Mouse (Mus musculus): ENCODE data around the gene Dcbld1. TPM values are rescaled to one million over a fixed set of nuclear protein-coding genes. Genes with fewer than 3 reads are reported as not detected.
"Not testable (repeated sequence)": the region's sequence is repeated elsewhere in the genome, so short reads cannot be mapped to it uniquely, and the experiment has no call there.

The Dcbld1 gene
- polyA plus RNA-seq, 1 experiment from 2014 or later = 32.5 TPM

GRCm38 (mm10) chr10:52331007-52331406 lies 97.6 kb downstream of the Dcbld1 start:
- Histone ChIP-seq H3K4me3 (ENCODE audit: low read length) (no peak overlapping the region), H3K4me1 (ENCODE audit: insufficient read depth, low read length) (no peaks in the 10 kb centered on the region), H3K9ac (replicated peaks; ENCODE audit: low read length) (no peak overlapping the region), H3K27ac (ENCODE audit: low read length) (no peak overlapping the region), H3K9me3 (ENCODE audit: low read length) (no peaks in the 10 kb centered on the region), H3K36me3 (ENCODE audit: insufficient read depth, low read length) (peaks cover 5% of the 10 kb centered on the region; the same call in 1 of the 2 replicates), H3K27me3 (ENCODE audit: insufficient read depth, low read length) (no peaks in the 10 kb centered on the region), H3K4me2 (replicated peaks; ENCODE audit: low read depth, low read length) (no peak overlapping the region)
- ATAC-seq (ENCODE audit: low FRiP score, low TSS enrichment) = no peak
- WGBS = 0% methylated on average over 1 of the region's 1 CpGs

GRCm38 (mm10) chr10:52343324-52343723 lies 109.9 kb downstream of the Dcbld1 start:
- H3K27me3 ChIP-seq (ENCODE audit: insufficient read depth, low read length); H3K4me2 ChIP-seq (replicated peaks; ENCODE audit: low read depth, low read length); ATAC-seq (ENCODE audit: low FRiP score, low TSS enrichment); H3K4me1 ChIP-seq (ENCODE audit: insufficient read depth, low read length); H3K27ac ChIP-seq (ENCODE audit: low read length); H3K9me3 ChIP-seq (ENCODE audit: low read length); H3K9ac ChIP-seq (replicated peaks; ENCODE audit: low read length); H3K4me3 ChIP-seq (ENCODE audit: low read length): not testable (repeated sequence)
- 98% methylated on average over 4 of the region's 4 CpGs for WGBS
- H3K36me3 ChIP-seq (ENCODE audit: insufficient read depth, low read length) = peaks cover 49% of the 10 kb centered on the region

GRCm38 (mm10) chr10:52353184-52353583 lies 119.8 kb downstream of the Dcbld1 start:
- Histone ChIP-seq H3K4me2 (replicated peaks; ENCODE audit: low read depth, low read length) (no peak overlapping the region), H3K4me3 (ENCODE audit: low read length) (no peak overlapping the region), H3K9me3 (ENCODE audit: low read length) (no peaks in the 10 kb centered on the region), H3K36me3 (ENCODE audit: insufficient read depth, low read length) (peaks cover 20% of the 10 kb centered on the region), H3K4me1 (ENCODE audit: insufficient read depth, low read length) (no peaks in the 10 kb centered on the region), H3K27me3 (ENCODE audit: insufficient read depth, low read length) (no peaks in the 10 kb centered on the region), H3K27ac (ENCODE audit: low read length) (no peak overlapping the region), H3K9ac (replicated peaks; ENCODE audit: low read length) (no peak overlapping the region)
- 75% methylated on average over 9 of the region's 9 CpGs for WGBS
- ATAC-seq (ENCODE audit: low FRiP score, low TSS enrichment) = no peak

- Histone ChIP-seq H3K4me3 (ENCODE audit: low read length) (no peak within 1 kb of the TSS), H3K36me3 (ENCODE audit: insufficient read depth, low read length) (no peaks in the 10 kb centered on the region), H3K9ac (replicated peaks; ENCODE audit: low read length) (no peak within 1 kb of the TSS), H3K27me3 (ENCODE audit: insufficient read depth, low read length) (no peaks in the 10 kb centered on the region), H3K4me2 (replicated peaks; ENCODE audit: low read depth, low read length) (no peak within 1 kb of the TSS), H3K9me3 (ENCODE audit: low read length) (no peaks in the 10 kb centered on the region), H3K27ac (ENCODE audit: low read length) (no peak within 1 kb of the TSS), H3K4me1 (ENCODE audit: insufficient read depth, low read length) (no peaks in the 10 kb centered on the region)
- no peak for ATAC-seq (ENCODE audit: low FRiP score, low TSS enrichment)
- 89% methylated on average over 2 of the region's 2 CpGs for WGBS
These were observed 125.0 kb downstream of the Dcbld1 start, which contains the start of gene Gm26741 for GRCm38 (mm10) chr10:52358467-52358866. Gene Gm26741 (plus strand): TSS chr10:52358767.

GRCm38 (mm10) chr10:52360241-52360735 lies 126.9 kb downstream of the Dcbld1 start:
- Histone ChIP-seq H3K36me3 (ENCODE audit: insufficient read depth, low read length) (no peaks in the 10 kb centered on the region), H3K4me2 (replicated peaks; ENCODE audit: low read depth, low read length) (no peak overlapping the region), H3K9me3 (ENCODE audit: low read length) (no peaks in the 10 kb centered on the region), H3K4me1 (ENCODE audit: insufficient read depth, low read length) (no peaks in the 10 kb centered on the region), H3K27me3 (ENCODE audit: insufficient read depth, low read length) (no peaks in the 10 kb centered on the region), H3K4me3 (ENCODE audit: low read length) (no peak overlapping the region), H3K27ac (ENCODE audit: low read length) (no peak overlapping the region), H3K9ac (replicated peaks; ENCODE audit: low read length) (no peak overlapping the region)
- ATAC-seq (ENCODE audit: low FRiP score, low TSS enrichment) = no peak
- WGBS = 97% methylated on average over 4 of the region's 4 CpGs

- no peak for ATAC-seq (ENCODE audit: low FRiP score, low TSS enrichment)
- H3K27me3 ChIP-seq (ENCODE audit: insufficient read depth, low read length) = no peaks in the 10 kb centered on the region
- 93% methylated on average over 9 of the region's 9 CpGs for WGBS
- no peaks in the 10 kb centered on the region for H3K9me3 ChIP-seq (ENCODE audit: low read length)
- H3K4me1 ChIP-seq (ENCODE audit: insufficient read depth, low read length) = no peaks in the 10 kb centered on the region
- no peaks in the 10 kb centered on the region for H3K36me3 ChIP-seq (ENCODE audit: insufficient read depth, low read length)
- H3K27ac ChIP-seq (ENCODE audit: low read length) = no peak overlapping the region
- H3K9ac ChIP-seq (replicated peaks; ENCODE audit: low read length) = no peak overlapping the region
- no peak overlapping the region for H3K4me2 ChIP-seq (replicated peaks; ENCODE audit: low read depth, low read length)
- no peak overlapping the region for H3K4me3 ChIP-seq (ENCODE audit: low read length)
These were observed 127.6 kb downstream of the Dcbld1 start for GRCm38 (mm10) chr10:52360862-52361609.

- Histone ChIP-seq H3K9me3 (ENCODE audit: low read length) (no peaks in the 10 kb centered on the region), H3K36me3 (ENCODE audit: insufficient read depth, low read length) (no peaks in the 10 kb centered on the region), H3K9ac (replicated peaks; ENCODE audit: low read length) (no peak overlapping the region), H3K4me3 (ENCODE audit: low read length) (no peak overlapping the region), H3K27ac (ENCODE audit: low read length) (no peak overlapping the region), H3K4me2 (replicated peaks; ENCODE audit: low read depth, low read length) (no peak overlapping the region), H3K27me3 (ENCODE audit: insufficient read depth, low read length) (no peaks in the 10 kb centered on the region), H3K4me1 (ENCODE audit: insufficient read depth, low read length) (no peaks in the 10 kb centered on the region)
- no peak for ATAC-seq (ENCODE audit: low FRiP score, low TSS enrichment)
- 90% methylated on average over 4 of the region's 4 CpGs for WGBS
These were observed 135.0 kb downstream of the Dcbld1 start for GRCm38 (mm10) chr10:52368376-52368775.

Other genes starting within 250 kb of the Dcbld1 start
- gene Vgll2, start 211.1 kb upstream of the Dcbld1 start, polyA plus RNA-seq (2015; fragmentation: Nextera tagmentation; extraction: Ambion mirVana) = 0.50 and 0.67 TPM in 2 replicates
- 1.7 and 2.1 TPM in 2 replicates for gene Ros1, start 38.4 kb upstream of the Dcbld1 start, polyA plus RNA-seq (2015; fragmentation: Nextera tagmentation; extraction: Ambion mirVana)
- gene Gm26741, start 125.1 kb downstream of the Dcbld1 start, polyA plus RNA-seq (2015; fragmentation: Nextera tagmentation; extraction: Ambion mirVana) = not detected in 2 replicates
- gene Gopc, start 148.5 kb downstream of the Dcbld1 start, polyA plus RNA-seq (2015; fragmentation: Nextera tagmentation; extraction: Ambion mirVana) = 21.4 and 22.2 TPM in 2 replicates
- 0.15 and 0.35 TPM in 2 replicates for gene Nepn, start 155.4 kb downstream of the Dcbld1 start, polyA plus RNA-seq (2015; fragmentation: Nextera tagmentation; extraction: Ambion mirVana)
- gene Nus1, start 183.9 kb downstream of the Dcbld1 start, polyA plus RNA-seq (2015; fragmentation: Nextera tagmentation; extraction: Ambion mirVana) = 15.8 and 16.1 TPM in 2 replicates